In the genomic region with DNA sequence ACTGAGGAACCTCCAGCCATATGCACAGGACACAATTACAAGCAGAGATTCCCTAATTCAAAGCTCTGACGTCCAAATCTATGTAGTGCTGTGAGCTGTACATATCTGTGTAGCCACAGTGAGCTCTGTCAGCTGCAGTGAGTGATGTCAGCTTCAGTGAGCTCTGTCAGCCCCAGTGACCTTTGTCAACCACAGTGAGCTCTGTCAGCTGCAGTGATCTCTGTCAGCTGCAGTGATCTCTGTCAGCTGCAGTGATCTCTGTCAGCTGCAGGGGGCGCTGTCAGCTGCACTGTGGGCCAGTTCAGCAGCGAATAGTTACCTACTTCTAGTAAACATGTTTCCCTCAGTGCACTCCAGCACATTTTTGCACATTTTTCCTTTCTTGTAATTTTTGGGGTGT, we compare ENCODE assay signal across 9 mouse cellular contexts. TPM values are rescaled to one million over a fixed set of nuclear protein-coding genes. Genes with fewer than 3 reads are reported as not detected.
DNase-seq lines count a peak whose midpoint lies in the region; ATAC-seq and TF ChIP-seq lines count a peak whose summit lies in the region.
"Had no signal": no experiment of that assay in that cellular context is flagged by ENCODE, and none has a peak within 500 bp of the region (broad histone marks: within the 10 kb centered on the region; RNA-seq: fewer than 3 reads in every experiment).

No protein-coding gene starts in this region.

- H3K4me3 ChIP-seq in liver, embryonic 11.5 days (ENCODE audit: low read depth, low read length): no peak overlapping the region
- H3K4me3 ChIP-seq in liver, adult 2 months (ENCODE audit: insufficient read depth, low read depth, low read length): no peak overlapping the region
- H3K4me3 ChIP-seq in forebrain, embryonic 12.5 days (replicated peaks): no peak overlapping the region

- no peak overlapping the region for H3K9ac ChIP-seq in liver, embryonic 11.5 days (ENCODE audit: low read depth, low read length)
- no peak overlapping the region for H3K9ac ChIP-seq in liver, adult 2 months (ENCODE audit: low read depth, low read length)
- H3K9ac ChIP-seq in forebrain, embryonic 12.5 days: no peak overlapping the region

- peak; percentile 76 for TF ChIP-seq CTCF in liver, adult 2 months (IDR thresholded peaks at IDR 0.05; ENCODE audit: low read depth, low read length)

- TF ChIP-seq POLR2A in liver, adult 2 months (IDR thresholded peaks at IDR 0.05; ENCODE audit: extremely low read depth, insufficient read depth, low read length): no peak

- no peaks in the 10 kb centered on the region for H3K27me3 ChIP-seq in liver, embryonic 11.5 days (replicated peaks; ENCODE audit: control insufficient read depth, insufficient read depth, low read length)
- H3K27me3 ChIP-seq in liver, adult 2 months (ENCODE audit: control insufficient read depth, insufficient read depth, low read length): no peaks in the 10 kb centered on the region
- peaks cover 19% of the 10 kb centered on the region; the same call in 1 of the 2 replicates for H3K27me3 ChIP-seq in forebrain, embryonic 12.5 days

- no peaks in the 10 kb centered on the region for H3K9me3 ChIP-seq in liver, embryonic 11.5 days (ENCODE audit: control insufficient read depth, low read length)
- no peaks in the 10 kb centered on the region for H3K9me3 ChIP-seq in forebrain, embryonic 12.5 days

- no peaks in the 10 kb centered on the region for H3K4me1 ChIP-seq in liver, embryonic 11.5 days (replicated peaks; ENCODE audit: control insufficient read depth, insufficient read depth, low read length)
- H3K4me1 ChIP-seq in liver, adult 2 months (ENCODE audit: control insufficient read depth, insufficient read depth, low read length): no peaks in the 10 kb centered on the region
- peaks cover 2% of the 10 kb centered on the region; the same call in 1 of the 2 replicates for H3K4me1 ChIP-seq in forebrain, embryonic 12.5 days

- H3K27ac ChIP-seq in liver, embryonic 11.5 days (ENCODE audit: low read depth, low read length): no peak overlapping the region
- H3K27ac ChIP-seq in liver, adult 2 months (replicated peaks; ENCODE audit: insufficient read depth, low read depth, low read length): no peak overlapping the region
- H3K27ac ChIP-seq in forebrain, embryonic 12.5 days: no peak overlapping the region

- H3K79me2 ChIP-seq in liver, adult 2 months (ENCODE audit: control insufficient read depth, insufficient read depth, low read length): no peaks in the 10 kb centered on the region

- no peak overlapping the region for H3K4me2 ChIP-seq in liver, embryonic 11.5 days
- H3K4me2 ChIP-seq in forebrain, embryonic 12.5 days: no peak overlapping the region

- 21% methylated on average over 3 of the region's 3 CpGs for WGBS in liver, embryonic 11.5 days
- 17% methylated on average over 3 of the region's 3 CpGs for WGBS in liver, adult 2 months
- WGBS in forebrain, embryonic 12.5 days: 33% methylated on average over 3 of the region's 3 CpGs

- DNase-seq in adrenal gland, adult (ENCODE audit: inconsistent age in 2 of 2, low spot score in 1 of 2): peak; percentile 46 to 80
- DNase-seq in adrenal gland, adult 8-10 months: no peak
- DNase-seq in liver: peak; percentile 23
- no peak for DNase-seq in liver, embryonic 11.5 days (ENCODE audit: low spot score)
- peak; percentile 42 for DNase-seq in adrenal gland, adult 2 months
- DNase-seq in gastrocnemius, postnatal 4 days (ENCODE audit: low spot score in 2 of 2): peak; percentile 42 to 50
- DNase-seq in liver, adult 2 months (ENCODE audit: extremely low read depth, low read depth, low spot score): no peak

- no peak for ATAC-seq in liver, embryonic 11.5 days (replicated peaks; ENCODE audit: low FRiP score)
- ATAC-seq in forebrain, embryonic 12.5 days (ENCODE audit: low FRiP score): no peak

- no peaks in the 10 kb centered on the region for H3K36me3 ChIP-seq in liver, embryonic 11.5 days (ENCODE audit: control insufficient read depth, insufficient read depth, low read length)
- no peaks in the 10 kb centered on the region for H3K36me3 ChIP-seq in liver, adult 2 months (ENCODE audit: control insufficient read depth, insufficient read depth, low read length)
- no peaks in the 10 kb centered on the region for H3K36me3 ChIP-seq in forebrain, embryonic 12.5 days (replicated peaks)

RNA-seq across cellular contexts. Expression of gene Prrxl1, which starts 10.2 kb away (rescaled TPM):
- total RNA-seq in adrenal gland, adult 8-10 months (2022): 1 to 10 TPM; 2.6 to 5.4 (median 4.2) TPM
- not detected in 2 replicates for polyA plus RNA-seq in liver, embryonic 11.5 days (2014; fragmentation: Nextera tagmentation; extraction: Ambion mirVana)
- 1 to 10 TPM in 1 of 2 experiments, under 1 TPM in 1; 0.81 to 3.1 TPM for total RNA-seq in adrenal gland, adult 2 months (2021)
- polyA plus RNA-seq in adrenal gland, adult 2 months (2012; rRNA removed): 0.46 and 1.6 TPM in 2 replicates
- total RNA-seq in gastrocnemius, postnatal 4 days (2021): not detected
- not detected in 2 replicates for total RNA-seq in liver, adult 2 months (2014; rRNA removed)
- polyA plus RNA-seq in liver, adult 2 months (2012; rRNA removed): not detected in 2 replicates
- polyA plus RNA-seq in forebrain, embryonic 12.5 days (2016; fragmentation: Nextera tagmentation; extraction: Ambion mirVana): 0.53 and 0.91 TPM in 2 replicates
- total RNA-seq: heart, adult 18-20 months had no signal

Comparison
In these comparisons a context has a peak if more than half of its experiments do, and no peak if none do; other contexts are left out.
1. DNase-seq: peak in adrenal gland, adult (2 of 2), liver (single experiment), adrenal gland, adult 2 months (single experiment) and gastrocnemius, postnatal 4 days (2 of 2); none in adrenal gland, adult 8-10 months (single experiment), liver, embryonic 11.5 days (single experiment) and liver, adult 2 months (single experiment).